Mouse (Mus musculus) adrenal gland, adult 8-10 months (tissue): Measurements from ENCODE around the gene Olfr1394. TPM values are rescaled to one million over a fixed set of nuclear protein-coding genes. Genes with fewer than 3 reads are reported as not detected.
"Not testable (repeated sequence)": the region's sequence is repeated elsewhere in the genome, so short reads cannot be mapped to it uniquely, and the experiment has no call there.

Experiments used
- DNase-seq: peaks from one replicate; pipeline ENCODE4 v3.0.0; 2022
- total RNA-seq, 4 experiments: library from RNA; stranded (reverse); gene quantifications; 2 replicates each; pipeline ENCODE4 v1.2.4; 2022

The Olfr1394 gene
- total RNA-seq, 4 experiments from 2014 or later, result not detected

GRCm38 (mm10) chr11:49191083-49191482 is 36.9 kb downstream of the Olfr1394 start:
- DNase-seq, result no peak

GRCm38 (mm10) chr11:49194771-49195170 is 40.6 kb downstream of the Olfr1394 start:
- not testable (repeated sequence) for DNase-seq

GRCm38 (mm10) chr11:49195819-49196322 is 41.7 kb downstream of the Olfr1394 start:
- DNase-seq, result peak; percentile 24

GRCm38 (mm10) chr11:49200666-49201065 is 46.5 kb downstream of the Olfr1394 start:
- DNase-seq, result no peak

GRCm38 (mm10) chr11:49201142-49201541 is 47.0 kb downstream of the Olfr1394 start:
- no peak for DNase-seq

GRCm38 (mm10) chr11:49202071-49202470 is 47.9 kb downstream of the Olfr1394 start:
- no peak for DNase-seq

- no peak for DNase-seq
Measured at GRCm38 (mm10) chr11:49202523-49203061, 48.4 kb downstream of the Olfr1394 start.

GRCm38 (mm10) chr11:49203129-49203768 is 49.1 kb downstream of the Olfr1394 start, which contains the start of gene Zfp62:
TSS of gene Zfp62 (plus strand) at chr11:49203292.
- DNase-seq, result peak; percentile 92

- DNase-seq, result no peak
Measured at GRCm38 (mm10) chr11:49203771-49204497, 49.8 kb downstream of the Olfr1394 start.

- DNase-seq, result no peak
Measured at GRCm38 (mm10) chr11:49205080-49205590, 51.0 kb downstream of the Olfr1394 start.

- DNase-seq, result no peak
Measured at GRCm38 (mm10) chr11:49207495-49207894, 53.3 kb downstream of the Olfr1394 start.

Other genes with a start within 250 kb of the Olfr1394 start
- 10 to 100 TPM in 1 of 4 experiments, 1 to 10 TPM in 3; 6.8 to 10.7 (median 8.6) TPM for gene Psme2b, start 208.2 kb upstream of the Olfr1394 start, total RNA-seq
- under 1 TPM in 3 of 4 experiments, not detected in 1; 0.11 to 0.14 (median 0.12) TPM for gene Olfr56, start 175.5 kb upstream of the Olfr1394 start, total RNA-seq
- 1 to 10 TPM; 2.3 to 4.5 (median 3.0) TPM for gene 9930111J21Rik1, start 175.0 kb upstream of the Olfr1394 start, total RNA-seq
- 1 to 10 TPM; 2.3 to 4.4 (median 3.2) TPM for gene Gm12185, start 162.2 kb upstream of the Olfr1394 start, total RNA-seq
- gene Tgtp1, start 160.2 kb upstream of the Olfr1394 start, total RNA-seq, result 1 to 10 TPM; 3.2 to 5.3 (median 4.2) TPM
- gene 9930111J21Rik2, start 103.1 kb upstream of the Olfr1394 start, total RNA-seq, result 1 to 10 TPM; 3.1 to 6.9 (median 3.9) TPM
- gene Tgtp2, start 90.2 kb upstream of the Olfr1394 start, total RNA-seq, result 1 to 10 TPM; 1.5 to 6.8 (median 3.8) TPM
- 1 to 10 TPM; 4.4 to 7.4 (median 6.7) TPM for gene Ifi47, start 77.8 kb upstream of the Olfr1394 start, total RNA-seq
- 1 to 10 TPM; 1.8 to 5.0 (median 3.1) TPM for gene Olfr1396, start 39.5 kb upstream of the Olfr1394 start, total RNA-seq
- not detected for gene Olfr1395, start 12.1 kb upstream of the Olfr1394 start, total RNA-seq
- 10 to 100 TPM; 21.5 to 41.8 (median 32.6) TPM for gene Btnl9, start 32.8 kb downstream of the Olfr1394 start, total RNA-seq
- gene Zfp62, start 48.9 kb downstream of the Olfr1394 start, total RNA-seq, result 10 to 100 TPM; 28.1 to 40.1 (median 36.2) TPM
- gene Mgat1, start 89.8 kb downstream of the Olfr1394 start, total RNA-seq, result 100 to 1,000 TPM; 114 to 131 (median 124) TPM
- gene Olfr1393, start 123.9 kb downstream of the Olfr1394 start, total RNA-seq, result not detected
- not detected for gene Olfr1392, start 130.9 kb downstream of the Olfr1394 start, total RNA-seq
- not detected for gene Olfr10, start 150.4 kb downstream of the Olfr1394 start, total RNA-seq
- gene Olfr1391, start 168.4 kb downstream of the Olfr1394 start, total RNA-seq, result not detected
- not detected for gene Olfr1390, start 180.8 kb downstream of the Olfr1394 start, total RNA-seq